Mouse (Mus musculus) embryonic fibroblast, embryonic 13.5 days (primary cell): Measurements from ENCODE around the gene Rab11fip3.
"Not testable (repeated sequence)": the region's sequence is repeated elsewhere in the genome, so short reads cannot be mapped to it uniquely, and the experiment has no call there.

Source experiments
- CTCF ChIP-seq: IDR thresholded peaks from 2 replicates; pipeline ENCODE4 v1.5.1; 2011; ENCODE audit warnings: mild to moderate bottlenecking, control low read depth, low read length, moderate library complexity, borderline replicate concordance; ENCODE audit not compliant: insufficient read depth
- POLR2A ChIP-seq: IDR thresholded peaks from 2 replicates; pipeline ENCODE4 v1.6.1; 2011; ENCODE audit warnings: low read depth, mild to moderate bottlenecking, control low read depth, low read length, moderate library complexity

DNA sequence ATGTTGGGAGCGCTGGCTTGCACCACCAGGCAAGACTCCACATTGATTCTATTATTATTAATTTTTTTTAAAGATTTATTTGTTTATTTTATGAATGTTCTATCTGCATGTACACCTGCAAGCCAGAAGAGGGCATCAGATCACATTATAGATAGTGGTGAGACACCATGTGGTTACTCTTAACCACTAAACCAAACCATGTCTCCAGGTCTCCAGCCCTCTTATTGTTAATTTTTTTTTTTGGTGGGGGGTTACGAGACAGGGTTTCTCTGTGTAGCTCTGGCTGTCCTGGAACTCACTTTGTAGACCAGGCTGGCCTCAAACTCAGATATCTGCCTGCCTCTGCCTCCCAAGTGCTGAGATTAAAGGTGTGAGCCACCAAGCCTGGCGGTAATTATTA is 30.0 kb upstream of the Rab11fip3 start:
- not testable (repeated sequence) for TF ChIP-seq POLR2A, CTCF
